24 mouse cellular contexts compared by ENCODE assay signal in genomic region chr10:68512433-68513019, GRCm38 (mm10). TPM values are rescaled to one million over a fixed set of nuclear protein-coding genes. Genes with fewer than 3 reads are reported as not detected.
A peak's percentile ranks its signal among the peaks of the same experiment; 100 is the strongest.
DNase-seq lines count a peak whose midpoint lies in the region; ATAC-seq and TF ChIP-seq lines count a peak whose summit lies in the region.
"Had no signal": no experiment of that assay in that cellular context is flagged by ENCODE, and none has a peak within 500 bp of the region (broad histone marks: within the 10 kb centered on the region; RNA-seq: fewer than 3 reads in every experiment).

No protein-coding gene starts in this region.

- peak; percentile 12 for DNase-seq in left cerebral cortex, adult 11 months (ENCODE audit: low spot score)
- DNase-seq in left cerebral cortex, postnatal 10 days (ENCODE audit: extremely low spot score in 1 of 2, low spot score in 2 of 2), result no peak
- DNase-seq in 3T3-L1 (ENCODE audit: low read depth, low spot score), result peak; percentile 5
- peak; percentile 11 for DNase-seq in CD4-positive helper T cell, adult 2 months (ENCODE audit: low read depth, low spot score)
- DNase-seq in embryo, embryonic 9.5 days (ENCODE audit: extremely low spot score), result no peak
- DNase-seq in lung, adult 2 months, result no peak
- DNase-seq: cerebellum, adult 9-10 months; gastrocnemius, postnatal 10 days; heart, adult 11 months; heart, postnatal 36 days; kidney, adult 9 months; kidney, postnatal 36 days; liver, embryonic 13.5 days; lung, postnatal 4 days; retina, postnatal 1 day; thymus, adult 2 months had no signal

- ATAC-seq in monocyte, adult 5-6 weeks (replicated peaks; ENCODE audit: insufficient number of reproducible peaks, low FRiP score, low TSS enrichment, poor library complexity, severe bottlenecking), result peak; percentile 70; the same call in 1 of the 2 replicates
- ATAC-seq: forebrain, embryonic 16.5 days; intestine, embryonic 15.5 days; midbrain, embryonic 16.5 days had no signal

- no peak overlapping the region for H3K4me3 ChIP-seq in lung, adult 2 months (replicated peaks; ENCODE audit: extremely low read depth, low read depth, low read length)
- H3K4me3 ChIP-seq: embryonic facial prominence, embryonic 13.5 days; intestine, embryonic 15.5 days; limb, embryonic 13.5 days; liver, embryonic 13.5 days; lung, embryonic 15.5 days had no signal

- WGBS in lung, adult 2 months, result 80% methylated on average over 8 of the region's 8 CpGs

- H3K4me1 ChIP-seq in lung, adult 2 months (ENCODE audit: control insufficient read depth, insufficient read depth, low read length), result no peaks in the 10 kb centered on the region
- H3K4me1 ChIP-seq: intestine, embryonic 15.5 days; liver, embryonic 13.5 days; lung, embryonic 15.5 days had no signal

- no peak for TF ChIP-seq CTCF in lung, adult 2 months (IDR thresholded peaks at IDR 0.05; ENCODE audit: insufficient read depth, low read length)

- no peak for TF ChIP-seq POLR2A in lung, adult 2 months (IDR thresholded peaks at IDR 0.05; ENCODE audit: borderline replicate concordance, extremely low read depth, low read depth, low read length)

- intact Hi-C loops in left cerebral cortex, postnatal 10 days (cut with DNase I), result no loop called here

RNA-seq across cellular contexts. Expression of gene Cabcoco1, which starts 29.2 kb away (rescaled TPM):
- total RNA-seq in left cerebral cortex, postnatal 10 days (2021), result 1 to 10 TPM; 1.9 to 2.1 TPM
- total RNA-seq in monocyte, adult 5-6 weeks (2017), result 3.1 to 6.6 TPM in 2 of 3 replicates, not detected in the other
- 1.6 and 2.2 TPM in 2 replicates for polyA plus RNA-seq in lung, adult 2 months (2012; rRNA removed)
- polyA plus RNA-seq: neural tube, embryonic 11.5 days had no signal

Comparison
In these comparisons a context has a peak if more than half of its experiments do, and no peak if none do; other contexts are left out.
1. DNase-seq: peak in left cerebral cortex, adult 11 months (single experiment), 3T3-L1 (single experiment) and CD4-positive helper T cell, adult 2 months (single experiment); none in left cerebral cortex, postnatal 10 days (0 of 2), embryo, embryonic 9.5 days (single experiment) and lung, adult 2 months (single experiment).